Mouse (Mus musculus) liver, embryonic 13.5 days (tissue): ENCODE data around the gene Zfp710. TPM values are rescaled to one million over a fixed set of nuclear protein-coding genes. Genes with fewer than 3 reads are reported as not detected.
A peak's percentile ranks its signal among the peaks of the same experiment; 100 is the strongest.

ENCODE experiments used
- ATAC-seq: fragments of 200-750 bp; cut with Nextera tagmentation; 2 replicates; pipeline ENCODE4 v1.8.0; 2017; ENCODE audit warnings: low read depth, mild to moderate bottlenecking, moderate number of reproducible peaks, moderate library complexity
- DNase-seq: peaks from one replicate; pipeline ENCODE4 v3.0.0; 2022
- H3K27ac ChIP-seq: fragments of 300-500 bp; sonication (generic); 2 replicates; pipeline ENCODE4 v1.5.1; 2015; ENCODE audit warnings: moderate library complexity, mild to moderate bottlenecking, inconsistent platforms
- H3K27me3 ChIP-seq: fragments of 300-500 bp; sonication (generic); 2 replicates; pipeline ENCODE4 v1.6.1; 2015; ENCODE audit warnings: mild to moderate bottlenecking, inconsistent platforms
- H3K36me3 ChIP-seq: fragments of 300-500 bp; sonication (generic); 2 replicates; pipeline ENCODE4 v1.6.1; 2015; ENCODE audit warnings: mild to moderate bottlenecking, inconsistent platforms
- H3K4me1 ChIP-seq: fragments of 300-500 bp; sonication (generic); replicated peaks from 2 replicates; pipeline ENCODE4 v1.6.1; 2015; ENCODE audit warnings: inconsistent platforms
- H3K4me2 ChIP-seq: fragments of 300-500 bp; sonication (generic); 2 replicates; pipeline ENCODE4 v1.6.1; 2015; ENCODE audit warnings: inconsistent platforms, mild to moderate bottlenecking, moderate library complexity
- H3K4me3 ChIP-seq: fragments of 300-500 bp; sonication (generic); replicated peaks from 2 replicates; pipeline ENCODE4 v1.5.1; 2015; ENCODE audit warnings: mild to moderate bottlenecking, inconsistent platforms
- H3K9ac ChIP-seq: fragments of 300-500 bp; sonication (generic); 2 replicates; pipeline ENCODE4 v1.6.1; 2015; ENCODE audit warnings: mild to moderate bottlenecking, inconsistent platforms
- H3K9me3 ChIP-seq: fragments of 300-500 bp; sonication (generic); replicated peaks from 2 replicates; pipeline ENCODE4 v1.6.1; 2016; ENCODE audit warnings: inconsistent platforms
- WGBS: fragments of 180-500 bp; shearing (Covaris S2); methylation state at CpG from one replicate; pipeline ENCODE4 v1.1.7; 2015; ENCODE audit not compliant: insufficient replicate concordance; 5-methylcytosine and 5-hydroxymethylcytosine counted together
- polyA plus RNA-seq: library from polyadenylated mRNA; unstranded; fragments of >200 nt; fragmentation: Nextera tagmentation; extraction: Ambion mirVana; gene quantifications from 2 replicates; pipeline ENCODE4 v1.2.1, GENCODE M21; 2015

Gene Zfp710
- polyA plus RNA-seq, 1 experiment from 2014 or later = 3.9 TPM

DNA sequence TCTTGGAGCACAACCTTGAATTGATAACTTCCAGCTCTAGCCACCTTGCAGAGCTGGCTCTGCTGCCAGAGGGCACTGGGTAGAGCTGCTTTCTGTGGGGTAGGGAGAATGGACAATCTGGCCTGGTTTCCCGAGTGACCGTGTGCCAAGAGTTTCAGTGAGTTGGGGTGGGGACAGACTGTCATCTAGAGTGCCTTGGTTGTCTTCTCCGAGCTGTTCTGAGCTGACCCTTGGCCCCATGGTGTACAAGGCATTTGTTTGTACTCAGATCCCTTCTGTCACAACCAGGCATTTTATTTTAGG, 3.8 kb downstream of the Zfp710 start:
- H3K4me2 ChIP-seq = peak overlapping the region; percentile 96
- DNase-seq = no peak
- peak overlapping the region; percentile 72 for H3K27ac ChIP-seq
- H3K36me3 ChIP-seq = no peaks in the 10 kb centered on the region
- WGBS = 34% methylated on average over 3 of the region's 3 CpGs
- peak overlapping the region; percentile 75 for H3K4me3 ChIP-seq
- H3K4me1 ChIP-seq = peaks cover 83% of the 10 kb centered on the region
- H3K27me3 ChIP-seq = peaks cover 31% of the 10 kb centered on the region
- peak overlapping the region; percentile 85 for H3K9ac ChIP-seq
- H3K9me3 ChIP-seq = no peaks in the 10 kb centered on the region
- ATAC-seq = no peak

DNA sequence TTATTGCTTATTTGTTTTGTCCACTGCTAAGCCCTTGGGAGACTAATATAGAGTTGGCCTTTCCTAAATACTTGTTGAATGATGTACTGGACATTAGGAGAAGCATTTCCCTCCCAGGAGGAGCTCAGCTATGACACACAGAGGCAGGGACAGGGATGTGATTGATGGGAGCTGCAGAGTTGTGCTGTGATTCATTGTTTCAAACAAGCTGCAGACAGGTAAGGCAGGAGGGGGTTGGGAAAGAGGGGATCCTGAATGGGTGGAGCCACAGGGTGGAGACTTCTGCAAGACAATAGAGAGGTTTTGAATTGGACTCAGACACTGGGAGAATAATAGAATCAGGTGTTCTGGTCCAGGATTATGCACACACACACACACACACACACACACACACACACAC, 5.4 kb downstream of the Zfp710 start:
- Histone ChIP-seq H3K36me3 (no peaks in the 10 kb centered on the region), H3K9ac (no peak overlapping the region), H3K4me3 (no peak overlapping the region), H3K4me1 (peaks cover 87% of the 10 kb centered on the region), H3K9me3 (no peaks in the 10 kb centered on the region), H3K27ac (no peak overlapping the region), H3K4me2 (no peak overlapping the region), H3K27me3 (peaks cover 23% of the 10 kb centered on the region)
- DNase-seq = no peak
- no peak for ATAC-seq

DNA sequence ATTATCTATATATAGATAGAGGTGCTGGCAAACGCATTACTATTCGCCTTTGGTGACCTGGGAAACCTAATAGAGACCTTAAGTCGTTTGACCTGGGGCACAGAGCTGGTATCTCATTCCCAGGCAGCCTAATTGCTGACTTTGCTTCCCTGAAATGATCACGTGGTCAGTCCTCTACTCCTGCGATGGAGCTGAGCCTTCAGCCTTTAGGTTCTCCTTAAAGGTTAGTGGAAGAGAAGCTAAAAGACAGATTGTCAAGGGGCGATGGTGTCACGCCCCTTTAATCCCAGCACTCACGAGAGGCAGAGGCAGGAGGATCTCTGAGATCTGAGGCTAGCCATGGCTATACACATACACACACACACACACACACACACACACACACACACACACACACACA, 5.9 kb downstream of the Zfp710 start:
- Histone ChIP-seq H3K4me3 (no peak overlapping the region), H3K4me2 (no peak overlapping the region), H3K4me1 (peaks cover 87% of the 10 kb centered on the region), H3K27ac (no peak overlapping the region), H3K27me3 (peaks cover 19% of the 10 kb centered on the region), H3K9me3 (no peaks in the 10 kb centered on the region), H3K36me3 (no peaks in the 10 kb centered on the region), H3K9ac (no peak overlapping the region)
- ATAC-seq (no peak), DNase-seq (no peak)
- WGBS = 71% methylated on average over 8 of the region's 8 CpGs

DNA sequence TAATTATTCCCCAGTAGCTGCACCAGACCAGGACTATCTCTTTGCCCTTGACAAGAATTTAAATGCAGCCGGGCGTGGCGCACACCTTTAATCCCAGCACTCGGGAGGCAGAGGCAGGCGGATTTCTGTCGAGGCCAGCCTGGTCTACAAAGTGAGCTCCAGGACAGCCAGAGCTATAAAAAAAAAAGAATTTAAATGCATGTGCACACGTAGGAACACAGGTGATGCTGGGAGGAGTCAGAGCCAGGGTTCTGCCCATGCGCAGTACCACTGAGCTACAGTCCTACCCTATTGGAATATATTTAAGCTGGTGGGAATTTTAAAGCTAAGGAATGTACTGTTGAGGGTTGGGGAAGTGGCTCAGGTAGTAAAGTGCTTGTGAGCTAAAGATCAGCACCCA, 6.4 kb downstream of the Zfp710 start:
- no peaks in the 10 kb centered on the region for H3K9me3 ChIP-seq
- H3K27me3 ChIP-seq = peaks cover 14% of the 10 kb centered on the region
- no peak overlapping the region for H3K27ac ChIP-seq
- H3K4me1 ChIP-seq = peaks cover 88% of the 10 kb centered on the region
- H3K4me3 ChIP-seq = no peak overlapping the region
- ATAC-seq (no peak), DNase-seq (no peak)
- no peaks in the 10 kb centered on the region for H3K36me3 ChIP-seq
- no peak overlapping the region for H3K4me2 ChIP-seq
- H3K9ac ChIP-seq = no peak overlapping the region
- 84% methylated on average over 8 of the region's 8 CpGs for WGBS

DNA sequence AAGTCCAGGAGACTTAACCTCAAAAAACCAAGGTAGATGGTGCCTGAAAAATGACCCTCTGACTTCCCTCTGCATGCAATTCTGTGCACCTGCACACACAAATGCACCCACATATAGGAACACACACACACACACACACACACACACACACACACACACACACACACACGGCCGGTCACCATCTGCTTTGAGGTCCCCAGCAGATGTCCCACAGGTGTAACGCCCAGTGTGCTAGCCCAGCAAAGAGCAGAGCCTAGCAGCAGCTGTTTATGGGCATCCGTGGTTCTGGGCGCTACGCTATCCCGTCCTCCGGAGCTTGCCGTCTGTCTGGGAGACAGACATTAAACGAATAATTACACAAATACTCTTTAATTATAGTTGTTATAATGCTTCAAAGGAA, 6.9 kb downstream of the Zfp710 start:
- Histone ChIP-seq H3K9me3 (no peaks in the 10 kb centered on the region), H3K36me3 (no peaks in the 10 kb centered on the region), H3K4me1 (peaks cover 90% of the 10 kb centered on the region), H3K9ac (no peak overlapping the region), H3K27me3 (peaks cover 9% of the 10 kb centered on the region), H3K27ac (no peak overlapping the region), H3K4me2 (peak overlapping the region; percentile 54; the same call in 1 of the 2 replicates), H3K4me3 (no peak overlapping the region)
- WGBS = 80% methylated on average over 10 of the region's 10 CpGs
- DNase-seq (no peak), ATAC-seq (no peak)

DNA sequence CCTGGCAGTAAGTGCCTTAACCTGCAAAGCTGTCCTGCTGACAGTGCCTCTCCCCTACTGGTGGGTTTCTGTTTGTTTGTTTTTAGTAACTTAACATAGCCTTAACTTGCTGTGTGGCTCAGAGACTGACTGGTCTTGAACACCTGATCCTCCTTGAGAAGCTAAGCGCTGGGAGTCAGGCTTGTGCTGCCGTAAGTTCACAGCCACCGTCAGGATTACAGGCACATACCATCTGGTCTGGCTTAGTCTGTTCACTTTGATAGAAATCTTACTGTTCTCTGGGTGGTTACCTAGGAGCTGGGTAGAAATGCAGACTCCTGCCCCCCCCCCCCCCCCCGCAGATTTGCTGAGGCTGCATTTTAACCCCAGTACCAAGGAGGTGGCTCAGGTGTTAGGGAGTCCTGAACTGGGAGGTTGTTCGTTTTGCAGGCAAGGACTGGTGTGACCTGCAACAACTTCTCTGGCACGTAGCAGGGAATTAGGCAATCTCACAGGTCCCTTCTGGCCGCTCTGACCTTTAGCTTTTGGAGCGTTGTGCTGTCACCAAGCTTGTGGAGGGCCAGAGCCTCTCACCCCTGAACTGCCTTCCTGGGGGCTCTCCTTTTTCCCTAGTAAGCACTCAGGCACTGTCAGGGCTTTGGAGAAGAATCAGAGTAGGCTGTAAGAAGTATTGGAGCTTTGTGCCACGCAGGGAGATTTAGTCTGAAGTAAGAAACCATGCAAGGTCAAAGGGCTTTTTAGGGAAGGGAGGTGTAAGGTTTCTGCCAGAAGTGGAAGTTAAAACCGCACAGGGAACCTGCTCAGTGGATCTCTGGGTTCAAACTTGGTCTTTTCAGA, 7.8 kb downstream of the Zfp710 start:
- H3K4me3 ChIP-seq = no peak overlapping the region
- peak overlapping the region; percentile 60 for H3K27ac ChIP-seq
- 0 out of 2 replicates have a peak, but pooled peaks cover 3% of the 10 kb centered on the region for H3K27me3 ChIP-seq
- H3K9ac ChIP-seq = 0 out of 2 replicates have a peak overlapping the region, but pooled peaks have one; percentile 26
- H3K4me1 ChIP-seq = peaks cover 91% of the 10 kb centered on the region
- peak overlapping the region; percentile 54 for H3K4me2 ChIP-seq
- no peaks in the 10 kb centered on the region for H3K36me3 ChIP-seq
- ATAC-seq (peak; percentile 48), DNase-seq (no peak)
- WGBS = 38% methylated on average over 10 of the region's 10 CpGs
- H3K9me3 ChIP-seq = no peaks in the 10 kb centered on the region

DNA sequence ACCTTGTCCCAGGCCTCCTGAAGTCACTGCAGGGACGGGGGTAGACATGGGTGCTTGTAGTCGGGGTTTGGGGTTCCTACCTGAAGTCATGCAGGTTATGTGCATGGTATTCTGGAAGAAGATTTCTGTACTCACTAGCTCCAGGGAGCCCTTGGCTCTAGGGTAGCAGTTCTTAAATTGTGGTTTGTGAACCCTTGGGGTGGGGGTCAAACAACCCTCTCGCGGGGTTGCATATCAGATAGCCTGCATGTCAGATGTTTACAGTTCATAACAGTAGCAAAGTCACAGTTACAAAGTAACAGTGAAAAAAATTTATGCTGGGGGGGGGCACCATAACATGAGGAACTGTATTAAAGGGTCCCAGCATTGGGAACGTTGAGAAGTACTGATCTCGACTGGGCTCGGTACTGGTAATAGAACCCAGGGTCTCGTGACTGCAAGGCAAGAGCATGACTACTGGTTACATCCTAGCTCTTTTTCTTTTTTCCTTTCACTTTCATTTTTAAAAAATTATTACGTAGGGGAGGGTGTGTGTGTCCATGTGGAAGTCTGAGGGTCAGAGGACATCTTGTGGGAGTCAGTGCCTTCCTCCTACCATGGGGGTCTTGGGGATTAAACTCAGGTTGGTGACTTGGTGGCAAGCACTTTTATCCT, 8.6 kb downstream of the Zfp710 start:
- 28% methylated on average over 9 of the region's 9 CpGs for WGBS
- H3K27ac ChIP-seq = peak overlapping the region; percentile 60
- no peaks in the 10 kb centered on the region for H3K27me3 ChIP-seq
- H3K36me3 ChIP-seq = no peaks in the 10 kb centered on the region
- peaks cover 89% of the 10 kb centered on the region for H3K4me1 ChIP-seq
- no peaks in the 10 kb centered on the region for H3K9me3 ChIP-seq
- peak overlapping the region; percentile 26; the same call in 1 of the 2 replicates for H3K9ac ChIP-seq
- H3K4me2 ChIP-seq = peak overlapping the region; percentile 54
- DNase-seq (no peak), ATAC-seq (no peak)
- peak overlapping the region; percentile 33 for H3K4me3 ChIP-seq

DNA sequence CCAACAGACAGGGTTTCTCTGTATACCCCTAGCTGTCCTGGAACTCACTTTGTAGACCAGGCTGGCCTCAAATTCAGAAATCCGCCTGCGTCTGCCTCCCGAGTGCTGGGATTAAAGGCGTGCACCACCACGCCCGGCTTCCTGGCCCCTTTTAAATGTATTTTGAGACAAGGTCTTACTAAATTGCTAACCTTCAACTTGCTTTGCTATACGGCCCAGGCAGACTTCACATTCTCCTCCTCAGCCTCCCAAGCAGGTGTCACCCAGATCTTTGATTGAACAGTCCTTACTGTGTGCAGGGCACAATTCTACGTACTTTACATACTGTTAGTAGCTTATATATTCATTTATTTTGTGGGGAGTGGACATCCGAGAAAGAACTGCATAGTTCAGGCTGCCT, 9.2 kb downstream of the Zfp710 start:
- no peaks in the 10 kb centered on the region for H3K9me3 ChIP-seq
- H3K27ac ChIP-seq = peak overlapping the region; percentile 9; the same call in 1 of the 2 replicates
- H3K9ac ChIP-seq = 0 out of 2 replicates have a peak overlapping the region, but pooled peaks have one; percentile 26
- H3K4me3 ChIP-seq = no peak overlapping the region
- peaks cover 87% of the 10 kb centered on the region for H3K4me1 ChIP-seq
- no peaks in the 10 kb centered on the region for H3K36me3 ChIP-seq
- peak overlapping the region; percentile 54 for H3K4me2 ChIP-seq
- no peak for DNase-seq
- H3K27me3 ChIP-seq = no peaks in the 10 kb centered on the region
- WGBS = 67% methylated on average over 9 of the region's 9 CpGs
- no peak for ATAC-seq

DNA sequence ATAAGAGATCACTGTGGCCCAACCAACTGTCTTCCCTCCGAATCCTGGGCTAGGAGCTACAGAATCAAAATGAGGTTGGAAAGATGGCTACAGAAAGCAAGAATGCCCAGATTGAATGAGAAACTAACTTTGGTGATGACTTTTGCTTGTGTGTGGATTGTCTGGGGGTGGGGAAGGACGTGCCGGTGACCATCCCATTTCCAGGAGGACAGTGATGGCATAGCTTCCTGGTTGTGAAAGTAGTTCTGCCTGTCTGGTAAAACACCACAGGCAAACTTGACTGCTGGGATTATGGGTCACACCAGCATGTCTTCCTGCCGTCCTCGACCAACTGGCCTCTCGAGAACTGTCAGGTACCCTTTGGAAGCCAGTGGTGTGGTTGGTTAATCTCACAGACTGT, 10.5 kb downstream of the Zfp710 start:
- DNase-seq (no peak), ATAC-seq (no peak)
- H3K4me1 ChIP-seq = peaks cover 79% of the 10 kb centered on the region
- no peaks in the 10 kb centered on the region for H3K36me3 ChIP-seq
- H3K27me3 ChIP-seq = no peaks in the 10 kb centered on the region
- no peak overlapping the region for H3K9ac ChIP-seq
- H3K4me3 ChIP-seq = no peak overlapping the region
- no peaks in the 10 kb centered on the region for H3K9me3 ChIP-seq
- 49% methylated on average over 6 of the region's 6 CpGs for WGBS
- no peak overlapping the region for H3K4me2 ChIP-seq
- H3K27ac ChIP-seq = 0 out of 2 replicates have a peak overlapping the region, but pooled peaks have one; percentile 39

DNA sequence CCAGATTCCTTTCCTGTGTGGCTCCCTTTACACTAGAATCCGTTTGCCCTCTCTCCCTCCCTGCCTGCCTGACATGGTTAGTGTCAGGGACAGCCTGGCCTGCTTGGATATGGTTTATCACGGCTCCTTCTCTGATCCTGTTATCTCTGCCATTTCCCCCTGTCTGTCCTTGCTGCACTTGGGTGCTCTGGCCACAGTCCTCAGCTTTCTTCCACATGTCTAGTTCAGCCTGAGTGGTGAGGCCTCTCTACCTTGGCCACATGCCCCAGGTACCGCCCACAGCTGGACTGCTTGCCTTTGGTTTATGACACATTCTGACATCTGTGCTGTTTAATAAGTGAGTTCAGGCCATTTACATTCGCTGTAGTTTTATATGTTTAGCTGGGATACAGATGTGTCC, 11.1 kb downstream of the Zfp710 start:
- ATAC-seq (peak; percentile 57), DNase-seq (no peak)
- no peak overlapping the region for H3K4me2 ChIP-seq
- no peak overlapping the region for H3K4me3 ChIP-seq
- H3K27me3 ChIP-seq = no peaks in the 10 kb centered on the region
- no peak overlapping the region for H3K9ac ChIP-seq
- 0 out of 2 replicates have a peak overlapping the region, but pooled peaks have one; percentile 39 for H3K27ac ChIP-seq
- no peaks in the 10 kb centered on the region for H3K9me3 ChIP-seq
- no peaks in the 10 kb centered on the region for H3K36me3 ChIP-seq
- 20% methylated on average over 4 of the region's 4 CpGs for WGBS
- H3K4me1 ChIP-seq = peaks cover 81% of the 10 kb centered on the region

DNA sequence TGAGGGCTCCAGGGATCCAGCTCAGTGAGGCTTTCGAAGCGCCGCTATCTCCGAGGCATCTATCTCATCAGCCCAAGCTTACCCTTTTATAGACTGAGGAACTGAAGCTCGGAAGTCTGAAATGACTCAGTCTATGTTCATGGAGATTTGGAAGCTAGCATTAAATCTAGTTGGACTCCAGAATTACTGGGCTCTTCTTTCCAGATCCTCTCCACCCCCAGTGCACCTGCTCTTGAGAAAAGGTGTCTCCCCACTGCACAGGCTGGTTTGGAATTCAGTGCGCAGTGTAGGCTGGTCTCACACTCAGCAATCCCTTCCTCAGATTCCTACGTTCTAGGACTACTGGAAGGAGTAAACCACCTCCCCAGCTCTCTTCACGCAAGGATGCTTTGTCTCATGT, 15.1 kb downstream of the Zfp710 start:
- no peaks in the 10 kb centered on the region for H3K27me3 ChIP-seq
- no peaks in the 10 kb centered on the region for H3K9me3 ChIP-seq
- H3K4me3 ChIP-seq = no peak overlapping the region
- H3K4me2 ChIP-seq = no peak overlapping the region
- H3K36me3 ChIP-seq = peaks cover 5% of the 10 kb centered on the region; the same call in 1 of the 2 replicates
- H3K9ac ChIP-seq = no peak overlapping the region
- H3K27ac ChIP-seq = no peak overlapping the region
- ATAC-seq = no peak
- 82% methylated on average over 8 of the region's 8 CpGs for WGBS
- peaks cover 61% of the 10 kb centered on the region for H3K4me1 ChIP-seq
- DNase-seq = no peak
